Mouse (Mus musculus): Measurements from ENCODE around the gene Frem2.

Frem2 gene

DNA sequence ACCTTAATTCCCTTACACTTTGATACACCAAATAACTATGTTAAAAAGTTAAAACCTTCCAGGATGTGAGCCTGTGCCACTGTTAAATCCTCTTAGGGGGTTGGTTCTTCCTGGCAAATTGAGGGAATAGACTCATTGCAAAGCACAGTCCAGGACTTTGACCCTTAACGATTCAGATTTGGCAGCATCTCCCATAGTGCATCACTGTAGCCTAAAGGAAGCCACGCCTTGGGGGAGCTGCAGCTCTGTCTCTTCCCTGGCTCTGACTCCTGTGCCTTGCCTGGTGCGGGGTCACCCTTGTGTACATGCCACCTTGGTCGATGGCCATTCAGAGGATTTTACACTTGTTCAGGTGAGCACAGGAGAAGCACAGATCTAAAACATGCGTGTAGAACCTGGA lies 187.5 kb downstream of the Frem2 start:
- no peak for DNase-seq (ENCODE audit: low read depth, low spot score)

GRCm38 (mm10) chr3:53467356-53467755 lies 189.8 kb downstream of the Frem2 start:
- DNase-seq (ENCODE audit: low read depth, low spot score): no peak

GRCm38 (mm10) chr3:53466481-53466880 lies 190.7 kb downstream of the Frem2 start:
- DNase-seq (ENCODE audit: low read depth, low spot score): no peak

DNA sequence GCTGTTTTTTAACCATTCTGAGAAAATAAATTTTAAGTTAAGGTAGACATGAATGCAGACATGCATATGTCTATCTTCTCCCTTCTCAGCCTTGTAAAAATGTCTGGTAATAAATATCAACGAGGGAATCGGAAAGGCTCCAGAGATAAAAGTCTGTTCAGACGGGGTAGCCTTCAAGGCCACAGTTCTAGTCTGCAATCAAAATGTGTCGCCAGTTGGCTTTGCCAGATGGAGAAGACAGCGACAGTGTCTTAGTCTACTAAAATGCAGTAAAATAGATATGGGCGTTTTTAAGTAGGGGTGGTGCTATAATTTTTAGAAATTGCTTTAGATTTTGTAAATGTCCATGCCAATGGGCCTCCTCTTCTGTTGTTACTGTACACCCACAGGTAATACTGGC lies 191.8 kb downstream of the Frem2 start:
- DNase-seq (ENCODE audit: low read depth, low spot score): no peak

GRCm38 (mm10) chr3:53464146-53464698 lies 192.9 kb downstream of the Frem2 start:
- DNase-seq (ENCODE audit: low read depth, low spot score): no peak
